Mouse (Mus musculus) stomach, postnatal 0 days (tissue): ENCODE results near the gene 1700088E04Rik.

Source experiments
- CTCF ChIP-seq: IDR thresholded peaks from 2 replicates; pipeline ENCODE4 v1.5.1; 2016; ENCODE audit warnings: antibody characterized with exemption, low read depth, mild to moderate bottlenecking, moderate library complexity
- EP300 ChIP-seq: optimal IDR thresholded peaks from 2 replicates; pipeline ENCODE3; 2016; ENCODE audit warnings: antibody characterized with exemption

- TF ChIP-seq CTCF (peak; percentile 67), EP300 (no peak)
These were observed 12.8 kb downstream of the 1700088E04Rik start for GRCm38 (mm10) chr15:79128208-79128607.
